Mouse (Mus musculus) CD4-positive helper T cell, adult 2 months (primary cell): ENCODE measurements around the gene Pax9.

Experiments
- DNase-seq: peaks from one replicate; pipeline ENCODE4 v3.0.0-alpha.2; 2012; ENCODE audit warnings: low read depth, missing footprints, low spot score

Gene Pax9

GRCm38 (mm10) chr12:56691427-56692079, at the start of gene Pax9:
Pax9 (plus strand) TSS chr12:56691767.
- no peak for DNase-seq

- no peak for DNase-seq
Observed at GRCm38 (mm10) chr12:56669451-56670122, 22.0 kb upstream of the Pax9 start.

GRCm38 (mm10) chr12:56670795-56671194, 20.8 kb upstream of the Pax9 start:
- no peak for DNase-seq

GRCm38 (mm10) chr12:56674726-56675125, 16.8 kb upstream of the Pax9 start:
- no peak for DNase-seq

- DNase-seq, result no peak
Observed at GRCm38 (mm10) chr12:56677620-56678019, 13.9 kb upstream of the Pax9 start.

- DNase-seq, result no peak
Observed at GRCm38 (mm10) chr12:56681096-56681811, 10.3 kb upstream of the Pax9 start.

- DNase-seq, result no peak
Observed at GRCm38 (mm10) chr12:56687640-56688481, 3.7 kb upstream of the Pax9 start.

- DNase-seq, result no peak
Observed at GRCm38 (mm10) chr12:56688482-56688840, 3.1 kb upstream of the Pax9 start.

GRCm38 (mm10) chr12:56688920-56689319, 2.6 kb upstream of the Pax9 start:
- DNase-seq, result no peak

GRCm38 (mm10) chr12:56689331-56689730, 2.2 kb upstream of the Pax9 start:
- DNase-seq, result no peak

- DNase-seq, result no peak
Observed at GRCm38 (mm10) chr12:56689736-56690135, 1.8 kb upstream of the Pax9 start.

- no peak for DNase-seq
Observed at GRCm38 (mm10) chr12:56690366-56690765, 1.2 kb upstream of the Pax9 start.

- DNase-seq, result no peak
Observed at GRCm38 (mm10) chr12:56691001-56691400, 566 bp upstream of the Pax9 start.

- DNase-seq, result no peak
Observed at GRCm38 (mm10) chr12:56692536-56692935, 969 bp downstream of the Pax9 start.

GRCm38 (mm10) chr12:56693411-56694098, 2.0 kb downstream of the Pax9 start:
- no peak for DNase-seq

GRCm38 (mm10) chr12:56694361-56694760, 2.8 kb downstream of the Pax9 start:
- DNase-seq, result no peak

- DNase-seq, result no peak
Observed at GRCm38 (mm10) chr12:56694936-56695335, 3.4 kb downstream of the Pax9 start.

GRCm38 (mm10) chr12:56695358-56696173, 4.0 kb downstream of the Pax9 start:
- DNase-seq, result no peak

GRCm38 (mm10) chr12:56696174-56697010, 4.8 kb downstream of the Pax9 start:
- no peak for DNase-seq
